Mouse (Mus musculus) cerebellum, adult (tissue): ENCODE measurements at regions not wholly inside any gene's neighbourhood (a gene's known extent, or its start where the extent isn't known, plus 50 kb on each side); places are given as distances from the start of the nearest gene placed in this dataset.

Source experiments
- ATAC-seq: cut with Nextera tagmentation; 2 replicates; pipeline ENCODE4 v1.9.2; 2017; ENCODE audit warnings: mild to moderate bottlenecking, moderate library complexity, mixed read lengths; ENCODE audit not compliant: insufficient number of reproducible peaks, low FRiP score, low TSS enrichment

DNA sequence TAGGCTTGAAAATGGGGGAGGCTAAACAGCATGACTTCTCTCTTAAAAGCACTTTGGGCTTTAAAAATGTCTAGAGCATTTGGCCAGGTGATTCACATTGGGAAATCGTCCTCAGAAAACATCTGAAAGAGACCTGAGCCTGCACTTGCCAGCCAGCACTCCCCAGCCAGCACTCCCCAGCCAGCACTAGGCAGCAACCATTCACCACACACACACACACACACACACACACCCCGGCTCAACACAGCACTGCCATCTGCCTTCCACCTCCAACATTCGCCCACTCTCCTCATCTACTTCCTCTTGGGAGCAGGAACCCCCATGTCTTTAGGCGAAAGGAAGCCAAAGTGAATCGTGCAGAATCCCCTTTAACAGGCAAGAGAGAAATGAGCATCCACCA, 85.4 kb downstream of the Atp23 start:
- ATAC-seq, result no peak

DNA sequence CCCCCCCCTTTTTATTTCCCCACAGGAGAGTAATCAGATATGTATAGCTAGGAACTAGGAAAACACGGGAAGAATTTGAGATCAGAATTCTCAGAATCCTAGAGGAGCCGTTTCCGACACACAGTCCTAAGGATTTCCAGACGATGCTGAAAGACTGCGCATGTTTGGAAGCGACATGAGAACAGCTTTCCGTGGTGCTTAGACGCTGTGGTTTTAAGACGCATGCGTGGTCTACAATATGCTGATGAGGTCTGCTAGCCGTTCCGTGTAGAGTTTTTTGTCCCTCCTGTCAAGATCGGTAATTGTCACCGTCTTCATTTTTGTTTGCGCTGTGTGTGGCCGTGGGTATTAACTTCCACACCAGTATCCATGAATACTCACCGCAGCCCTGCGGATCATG, 86.2 kb downstream of the Atp23 start:
- no peak for ATAC-seq

DNA sequence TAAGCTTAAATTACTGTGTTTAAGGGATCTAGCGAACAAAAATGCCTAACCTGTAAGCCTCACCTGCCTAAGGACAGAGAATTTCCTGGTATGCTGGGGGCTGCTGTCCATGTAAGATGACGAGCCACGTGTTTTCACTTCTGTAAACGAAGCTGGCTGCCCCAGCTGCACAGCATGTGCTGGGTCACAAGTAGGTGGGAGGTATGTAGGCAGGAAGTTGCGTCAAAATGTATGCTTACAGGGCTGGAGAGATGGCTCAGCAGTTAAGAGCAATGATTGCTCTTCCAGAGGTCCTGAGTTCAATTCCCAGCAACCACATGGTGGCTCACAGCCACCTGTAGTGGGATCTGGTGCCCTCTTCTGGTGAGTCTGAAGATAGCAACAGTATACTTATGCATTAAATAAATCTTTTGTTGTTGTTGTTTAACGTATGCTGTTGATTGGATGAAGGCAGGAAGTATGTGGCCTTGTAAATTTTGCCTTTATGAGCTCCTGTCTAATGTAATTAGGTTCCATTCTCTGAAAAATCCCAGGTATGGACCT, 88.0 kb downstream of the Atp23 start:
- ATAC-seq, result no peak

DNA sequence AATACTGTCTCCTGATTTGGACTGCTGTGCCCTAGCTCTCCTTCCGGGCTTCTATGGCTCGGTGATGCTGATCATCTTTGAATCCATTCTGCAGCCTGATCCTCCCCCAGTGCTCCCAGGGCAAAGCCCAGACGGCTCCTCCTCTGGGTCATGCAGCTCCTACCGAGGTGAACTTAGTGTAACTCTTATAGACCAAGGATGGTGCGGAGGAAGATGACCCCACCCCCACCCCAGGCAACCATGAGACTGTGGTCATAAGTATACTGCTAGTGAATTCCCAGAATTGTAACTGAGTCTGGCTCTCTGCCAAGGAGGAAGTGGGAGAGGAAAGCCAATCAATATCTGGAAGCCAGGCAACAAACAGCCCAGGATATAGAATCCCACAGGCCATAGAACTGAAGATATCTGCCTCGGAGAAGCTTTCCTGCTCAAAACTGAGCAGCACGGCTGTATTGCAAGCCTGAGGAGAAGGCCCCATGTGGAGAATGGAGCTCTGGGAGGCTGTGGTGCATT, 88.9 kb downstream of the Atp23 start:
- no peak for ATAC-seq

DNA sequence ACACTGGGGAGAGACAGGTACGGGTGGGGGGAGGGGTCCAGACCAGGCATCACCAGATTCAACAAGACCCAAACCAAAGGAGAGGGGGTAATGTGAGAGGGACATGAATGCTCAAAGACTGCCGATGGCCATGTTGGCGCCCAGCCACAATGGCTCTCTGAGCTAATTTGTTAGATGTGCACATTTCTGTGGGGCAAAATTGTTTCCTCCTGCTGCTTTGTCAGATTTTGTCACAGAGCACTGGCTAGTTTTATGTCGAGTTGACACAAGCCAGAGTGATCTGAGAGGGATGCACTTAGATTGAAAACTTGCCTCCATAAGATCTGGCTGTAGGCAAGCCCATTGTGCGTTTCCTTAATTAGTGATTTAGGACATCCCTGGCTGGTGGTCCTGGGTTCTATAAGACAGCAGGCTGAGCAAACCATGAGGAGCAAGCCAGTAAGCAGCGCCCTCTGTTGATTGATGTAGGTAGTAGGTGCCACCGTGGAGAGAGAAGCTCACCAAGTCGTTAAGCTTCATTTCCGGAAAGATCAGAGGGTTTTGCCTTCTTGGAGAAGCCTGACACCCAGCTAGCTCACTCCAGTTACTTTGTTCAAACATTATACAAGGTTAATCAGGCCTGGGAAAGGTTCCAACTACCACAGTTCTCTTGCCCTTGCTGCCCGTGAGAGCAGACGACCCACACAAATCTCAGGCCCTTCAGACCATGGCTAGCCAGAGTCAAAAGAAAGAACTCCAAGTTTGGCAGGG, 90.6 kb downstream of the Atp23 start:
- ATAC-seq, result no peak

DNA sequence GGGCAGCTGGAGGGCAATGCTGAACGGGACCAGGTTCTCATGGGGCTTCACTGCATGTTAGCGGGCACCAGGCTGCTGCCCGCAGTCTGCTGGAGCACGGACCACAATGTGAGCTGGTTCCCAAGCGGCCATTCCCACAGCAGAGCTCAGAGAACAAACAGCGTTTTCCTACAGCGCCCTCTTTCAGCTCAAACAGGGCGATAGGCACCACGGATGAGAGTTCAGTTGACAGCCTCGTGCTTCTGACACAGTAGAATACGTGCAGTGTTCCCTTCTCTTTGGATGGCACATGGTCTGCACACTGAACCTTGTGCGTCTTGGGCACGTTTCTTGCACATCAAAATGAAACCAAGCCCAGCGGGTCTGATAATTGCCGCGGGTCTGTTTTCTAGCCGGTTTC, 91.6 kb downstream of the Atp23 start:
- peak; percentile 89 for ATAC-seq

DNA sequence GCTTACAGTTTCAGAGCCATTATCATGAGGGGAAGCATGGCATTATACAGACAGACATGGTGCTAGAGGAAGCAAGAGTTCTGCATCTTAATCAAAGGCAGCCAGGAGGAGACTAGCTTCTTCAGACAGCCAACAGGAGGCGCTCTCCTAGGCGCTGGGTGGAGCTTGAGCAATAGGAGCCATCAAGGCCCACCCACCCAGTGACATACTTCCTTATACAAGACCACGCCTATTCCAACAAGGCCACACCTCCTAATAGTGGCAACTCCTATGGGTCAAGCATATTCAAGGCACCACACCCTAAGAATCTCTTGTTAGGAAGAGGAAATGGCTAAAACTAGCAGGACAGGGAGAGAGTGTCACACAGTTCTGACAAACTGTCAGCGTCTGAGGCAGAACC, 94.3 kb downstream of the Atp23 start:
- ATAC-seq, result no peak

DNA sequence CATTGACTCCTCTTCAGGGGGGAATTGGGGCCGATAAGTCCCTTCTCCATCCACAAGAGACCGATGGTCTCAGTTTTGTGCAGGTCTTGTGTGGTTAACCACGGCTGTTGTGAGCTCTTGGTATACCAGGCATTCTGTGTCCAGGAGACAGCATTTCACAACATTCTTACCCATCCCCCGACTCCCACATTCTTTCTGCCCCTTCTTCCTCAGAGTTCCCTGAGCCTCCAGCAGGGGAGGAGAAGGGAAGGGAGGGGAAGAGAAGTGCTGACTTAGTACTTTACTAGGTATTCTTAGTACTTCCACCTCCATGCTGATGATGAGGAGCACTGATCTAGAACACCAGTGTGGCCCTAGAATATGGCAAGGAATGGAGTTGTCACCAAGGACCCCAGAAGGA, 98.4 kb downstream of the Atp23 start:
- no peak for ATAC-seq

DNA sequence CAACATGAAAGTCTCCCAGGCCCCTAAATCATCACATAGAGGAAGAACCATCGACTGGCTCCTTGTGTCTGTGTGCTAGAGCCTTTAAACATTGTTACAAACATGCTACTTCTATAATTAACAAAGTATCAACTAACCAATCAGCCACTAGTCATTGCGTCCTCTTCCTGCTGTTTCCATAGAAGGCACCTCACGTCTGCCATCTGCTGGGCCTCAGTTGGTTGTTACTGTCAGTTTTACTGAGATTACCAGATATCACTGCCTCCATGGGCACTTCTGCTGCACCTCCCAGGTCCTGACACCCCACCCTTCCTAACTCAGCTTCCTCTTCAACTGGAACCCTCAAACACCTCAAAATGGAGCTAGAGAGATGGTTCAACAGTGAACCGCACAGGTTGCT, 101.8 kb downstream of the Atp23 start:
- ATAC-seq, result no peak

DNA sequence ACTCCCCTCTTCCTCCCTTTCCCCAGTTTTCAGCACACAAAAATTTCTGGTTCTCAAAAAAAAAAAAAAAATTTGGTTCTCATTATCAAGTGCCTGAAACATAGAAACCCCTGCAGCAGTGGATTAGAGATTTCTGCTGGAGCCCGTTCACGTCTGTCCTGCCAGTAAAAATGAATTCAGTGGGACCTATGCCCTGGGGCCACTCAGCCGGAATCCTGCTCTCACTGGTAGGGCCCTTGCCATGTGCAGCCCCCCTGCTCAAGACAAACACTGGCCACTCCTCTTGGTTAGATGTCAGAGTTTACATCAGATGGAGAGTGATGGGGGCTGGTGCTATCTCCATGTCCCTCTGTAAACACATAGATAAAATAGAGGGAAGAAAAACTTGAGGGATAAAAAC, 108.0 kb downstream of the Atp23 start:
- ATAC-seq, result no peak

DNA sequence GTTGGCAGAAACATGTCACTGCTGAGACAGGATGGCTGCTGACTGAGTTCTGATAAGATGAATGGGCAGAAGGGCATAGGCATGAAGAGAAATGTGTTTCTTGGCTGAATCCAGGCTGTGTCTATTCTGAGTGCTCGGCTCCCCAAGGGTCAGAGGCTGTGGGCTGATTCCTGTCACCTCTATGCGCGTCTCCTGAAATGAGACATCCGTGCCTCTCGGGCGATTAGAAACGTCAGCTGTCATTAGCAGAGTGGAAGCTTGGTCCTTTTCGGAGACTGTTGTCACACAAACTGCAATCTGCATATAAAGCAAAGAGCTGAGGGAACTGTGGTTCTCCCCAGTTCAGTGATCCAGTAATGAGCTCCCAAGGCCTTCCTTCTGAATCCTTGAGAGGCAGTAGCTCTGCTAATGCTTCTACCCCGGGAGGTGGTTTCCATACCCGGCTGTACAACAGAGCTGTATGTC, 108.8 kb downstream of the Atp23 start:
- ATAC-seq, result no peak

DNA sequence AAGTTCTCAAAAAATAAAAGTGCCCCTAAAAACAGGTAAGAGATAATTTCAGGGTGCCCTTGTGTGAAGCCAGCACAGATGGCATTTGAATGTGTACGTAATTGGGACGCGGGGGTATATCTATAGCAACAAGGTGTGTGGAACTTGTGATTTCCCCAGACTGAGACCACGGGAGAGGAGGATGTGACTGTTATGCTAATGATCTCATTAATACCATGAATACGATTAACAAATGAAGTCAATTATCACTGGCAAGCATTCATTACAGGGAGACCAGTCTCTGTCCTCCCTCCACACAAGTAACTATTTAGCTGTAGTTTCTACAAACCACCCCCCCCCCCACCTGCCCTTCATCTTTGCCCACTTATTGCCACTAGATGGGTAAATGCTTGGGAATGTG, 112.9 kb downstream of the Atp23 start:
- no peak for ATAC-seq

DNA sequence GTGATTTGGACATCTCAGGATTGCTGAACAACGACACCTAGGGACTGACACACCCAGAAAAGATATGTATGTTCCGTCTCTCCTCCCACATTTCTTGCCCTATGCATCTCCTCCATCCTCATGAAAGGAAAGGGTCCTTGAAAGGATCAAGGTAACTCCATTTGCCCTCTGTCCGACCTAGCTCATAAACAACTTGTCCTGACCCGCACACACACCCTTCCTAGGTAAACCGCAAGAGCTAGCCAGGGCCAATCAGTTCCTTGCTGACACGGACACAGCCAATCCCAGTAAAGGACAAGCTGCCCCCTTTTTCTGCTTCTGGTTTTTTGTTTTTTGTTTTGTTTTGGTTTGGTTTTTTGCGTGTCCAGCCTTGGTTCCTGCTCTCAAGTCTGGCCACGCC, 118.0 kb downstream of the Atp23 start:
- ATAC-seq, result no peak

DNA sequence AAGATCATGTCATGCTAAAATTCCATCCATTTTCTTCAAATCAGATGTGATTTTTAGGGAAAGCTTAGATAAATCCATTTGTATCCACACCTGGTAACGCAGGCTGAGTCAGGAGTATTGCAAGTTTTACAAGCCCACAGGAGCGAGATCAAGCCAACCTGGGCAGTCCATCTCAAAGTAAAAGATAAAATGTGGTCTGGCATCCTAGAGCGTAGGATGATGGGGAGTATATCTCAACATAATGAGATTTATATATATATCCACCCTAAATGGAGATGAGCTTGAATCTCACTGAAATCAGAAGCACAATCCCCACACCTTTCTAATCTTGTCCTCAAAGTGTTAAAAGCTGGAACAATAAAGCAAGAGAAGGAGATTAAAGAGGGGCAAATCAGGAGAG, 124.6 kb downstream of the Atp23 start:
- no peak for ATAC-seq

DNA sequence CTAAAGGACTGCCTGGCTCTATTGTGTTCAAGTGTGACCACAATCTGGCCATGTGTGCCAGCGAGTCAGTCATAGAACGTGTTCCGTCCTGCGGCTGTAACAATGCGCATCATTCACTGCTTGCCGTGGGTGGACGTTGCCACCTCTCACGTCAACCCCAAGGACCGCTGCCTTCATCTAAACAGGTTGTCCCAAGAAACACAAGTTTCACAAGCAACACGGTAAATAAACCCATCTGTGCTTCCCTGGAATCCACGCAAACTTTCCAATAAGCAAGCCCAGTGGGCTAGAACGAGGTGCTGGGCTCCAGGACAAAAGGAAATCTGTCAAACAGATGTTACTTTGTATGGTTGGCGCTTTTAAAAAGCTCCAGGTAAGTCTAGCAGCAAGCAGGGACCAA, 125.2 kb downstream of the Atp23 start:
- ATAC-seq, result no peak

DNA sequence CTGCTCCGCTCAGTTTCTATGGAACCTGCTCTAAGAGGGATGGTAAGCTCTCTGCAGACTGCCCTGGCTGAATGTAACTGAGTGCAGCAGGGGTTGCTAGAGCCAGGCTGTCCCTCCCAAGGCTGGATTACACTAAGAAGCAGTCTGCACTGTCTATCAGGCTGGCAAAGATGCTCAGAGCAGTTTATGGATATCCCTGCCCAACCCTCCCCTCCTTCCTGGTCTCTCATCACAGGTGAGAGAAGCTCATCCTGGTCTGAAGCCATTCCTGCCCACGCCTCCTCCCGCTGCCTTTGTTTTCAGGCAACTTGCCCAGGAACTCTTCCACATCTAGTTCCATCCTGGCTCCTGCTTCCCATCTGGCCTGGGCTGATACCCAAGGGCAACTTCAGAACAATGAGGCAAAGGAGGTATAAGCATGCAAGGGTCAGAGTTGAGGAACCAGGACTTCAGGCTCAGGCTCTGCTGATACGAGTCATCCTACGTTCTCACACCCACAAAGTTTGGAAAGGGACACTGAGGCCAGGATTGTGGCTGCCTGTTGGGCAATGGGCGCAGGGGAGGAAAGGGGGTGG, 130.6 kb downstream of the Atp23 start:
- peak; percentile 58; the same call in 1 of the 2 replicates for ATAC-seq

DNA sequence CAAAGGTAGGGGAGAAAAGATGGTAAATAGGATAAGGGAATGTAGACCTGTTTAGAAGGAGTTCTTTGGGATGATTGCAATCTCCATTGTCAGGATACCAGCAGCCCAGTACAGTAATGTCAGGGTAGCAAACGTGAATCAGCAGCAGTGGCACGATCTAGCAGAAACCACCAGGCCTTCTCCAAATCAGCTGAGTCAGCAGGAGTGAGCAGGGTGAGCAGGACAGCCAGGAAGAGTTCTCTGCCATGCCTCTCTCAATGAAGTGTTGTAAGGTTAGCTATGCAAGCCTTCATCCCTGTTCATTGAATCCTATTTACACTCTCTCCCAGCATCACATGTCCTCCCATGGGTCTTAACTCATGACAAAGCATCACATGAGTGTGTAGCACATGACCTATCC, 135.5 kb downstream of the Atp23 start:
- no peak for ATAC-seq

DNA sequence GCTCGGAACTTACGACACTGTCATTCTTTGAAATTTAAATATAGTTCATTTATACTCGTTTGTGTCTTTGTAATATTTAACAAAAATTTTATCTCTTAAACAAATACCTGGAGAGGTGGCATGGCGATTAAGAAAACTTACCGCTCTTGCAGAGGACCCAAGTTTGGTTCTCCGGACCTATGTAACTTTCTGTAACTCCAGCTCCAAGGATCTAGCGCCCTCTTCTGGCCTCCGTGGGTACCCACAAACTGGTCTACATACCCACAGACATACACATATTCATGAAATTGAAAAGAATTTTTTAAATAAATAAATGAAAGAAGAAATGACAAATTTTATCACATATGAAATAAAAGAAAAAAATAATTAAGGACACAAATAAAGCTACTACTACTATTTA, 136.4 kb downstream of the Atp23 start:
- ATAC-seq, result no peak

DNA sequence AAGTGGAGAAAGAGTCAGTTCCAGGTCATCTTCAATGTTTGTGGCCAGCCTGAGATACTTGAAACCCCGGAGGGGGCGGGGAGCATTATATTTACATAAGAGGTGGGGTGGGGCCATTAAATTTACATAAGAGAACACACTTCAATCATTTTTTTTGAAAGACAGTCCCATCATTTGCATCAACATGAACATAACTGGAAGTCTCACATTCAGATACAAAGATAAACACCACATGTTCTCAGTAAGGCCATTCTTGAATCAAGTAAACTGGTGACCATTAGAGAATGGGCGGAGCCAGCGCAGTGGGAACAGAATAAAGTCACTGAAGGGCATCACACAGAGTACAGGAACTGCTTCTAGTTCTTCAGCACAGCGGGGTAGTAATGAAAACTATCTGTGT, 137.2 kb downstream of the Atp23 start:
- ATAC-seq, result no peak

DNA sequence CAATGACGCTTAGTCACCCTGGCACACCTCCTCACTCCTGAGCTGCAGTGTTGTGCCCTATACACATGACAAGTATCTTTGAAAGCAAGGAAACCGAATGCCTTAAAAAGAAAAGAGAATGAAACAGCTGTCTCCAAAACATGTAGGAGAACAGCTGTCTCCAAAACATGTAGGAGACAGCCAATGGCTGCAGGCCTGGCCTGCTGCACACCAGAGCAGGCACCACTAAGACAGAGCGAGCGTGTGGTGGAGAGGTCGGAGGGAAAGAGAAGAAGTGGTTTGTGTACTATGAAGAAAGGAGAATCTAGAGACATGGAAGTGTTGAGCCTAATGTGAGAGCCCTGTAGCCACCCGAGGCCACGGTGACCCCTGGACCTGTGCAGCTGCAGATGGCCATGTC, 142.5 kb downstream of the Atp23 start:
- ATAC-seq, result no peak

DNA sequence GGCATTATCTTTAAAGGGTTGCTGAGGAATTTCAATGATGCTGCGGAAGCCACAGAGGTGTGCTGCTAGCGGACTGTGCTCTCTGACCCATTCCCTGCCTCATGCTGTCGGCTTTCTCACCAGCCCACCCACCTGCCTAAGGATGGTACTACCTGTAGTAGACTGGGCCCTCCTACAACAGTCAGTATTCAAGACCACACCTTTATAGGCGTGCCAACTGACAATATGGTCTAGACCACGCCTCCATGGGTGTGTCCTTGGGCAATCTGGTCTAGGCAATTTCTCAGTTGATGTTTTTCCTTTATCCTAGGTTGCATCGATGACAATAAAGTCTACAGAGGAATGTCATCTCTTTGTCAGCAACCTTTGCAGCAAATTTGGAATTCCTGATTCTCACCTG, 148.0 kb downstream of the Atp23 start:
- ATAC-seq, result no peak

DNA sequence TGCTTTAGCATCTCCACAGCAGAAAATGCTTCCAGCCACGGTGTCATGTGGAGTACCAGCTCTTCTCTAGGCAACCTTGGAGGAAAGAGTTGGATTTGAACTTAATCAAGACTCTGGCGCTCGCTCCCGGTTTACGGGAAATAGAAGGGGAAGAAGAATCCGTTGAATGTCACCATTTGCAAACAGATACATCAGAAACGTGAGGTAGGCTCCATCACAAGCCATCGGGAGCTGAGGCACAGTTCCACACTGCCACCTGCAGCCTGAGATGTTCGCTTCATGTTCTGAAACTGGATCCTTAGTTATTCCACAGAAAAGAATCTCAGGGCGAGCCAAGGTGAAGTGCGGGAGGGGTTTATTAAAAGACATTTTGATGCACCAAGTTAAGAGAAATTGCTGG, 148.5 kb downstream of the Atp23 start:
- no peak for ATAC-seq
